ENCODE assay signal across 14 mouse cellular contexts in genomic region chr10:62854992-62855391, GRCm38 (mm10). TPM values are rescaled to one million over a fixed set of nuclear protein-coding genes. Genes with fewer than 3 reads are reported as not detected.
A peak's percentile ranks its signal among the peaks of the same experiment; 100 is the strongest.
DNase-seq lines count a peak whose midpoint lies in the region; ATAC-seq and TF ChIP-seq lines count a peak whose summit lies in the region.
"Had no signal": no experiment of that assay in that cellular context is flagged by ENCODE, and none has a peak within 500 bp of the region (broad histone marks: within the 10 kb centered on the region; RNA-seq: fewer than 3 reads in every experiment).

No protein-coding gene starts in this region.

- no peak overlapping the region for H3K9ac ChIP-seq in ES-Bruce4 (ENCODE audit: low read depth, poor library complexity, severe bottlenecking)
- H3K9ac ChIP-seq in heart, adult 2 months (ENCODE audit: low read depth, low read length), result no peak overlapping the region
- 0 out of 2 replicates have a peak overlapping the region, but pooled peaks have one; percentile 14 for H3K9ac ChIP-seq in kidney, postnatal 0 days (ENCODE audit: low read depth, low read length)
- H3K9ac ChIP-seq: limb, embryonic 13.5 days had no signal

- no peak overlapping the region for H3K4me3 ChIP-seq in ES-Bruce4 (ENCODE audit: low read depth, low read length)
- no peak overlapping the region for H3K4me3 ChIP-seq in heart, adult 2 months
- no peak overlapping the region for H3K4me3 ChIP-seq in kidney, postnatal 0 days (replicated peaks; ENCODE audit: low read depth, low read length)
- no peak overlapping the region for H3K4me3 ChIP-seq in hindbrain, embryonic 10.5 days
- H3K4me3 ChIP-seq: limb, embryonic 13.5 days had no signal

- peak overlapping the region; percentile 29 for H3K27ac ChIP-seq in ES-Bruce4 (ENCODE audit: insufficient read depth, low read length)
- H3K27ac ChIP-seq in heart, adult 2 months, result peak overlapping the region; percentile 57; the same call in 1 of the 2 replicates
- H3K27ac ChIP-seq in kidney, postnatal 0 days, result no peak overlapping the region
- no peak overlapping the region for H3K27ac ChIP-seq in hindbrain, embryonic 10.5 days
- H3K27ac ChIP-seq: limb, embryonic 13.5 days had no signal

- no peak for TF ChIP-seq POLR2A in ES-Bruce4 (IDR thresholded peaks at IDR 0.05; ENCODE audit: insufficient read depth, low read length)
- TF ChIP-seq POLR2A in heart, adult 2 months (IDR thresholded peaks at IDR 0.05; ENCODE audit: insufficient read depth, low read depth, low read length), result no peak

- H3K4me2 ChIP-seq in kidney, postnatal 0 days (ENCODE audit: low read length), result no peak overlapping the region
- H3K4me2 ChIP-seq: limb, embryonic 13.5 days had no signal

- intact Hi-C loops in heart, adult 2 months (cut with DNase I), result no loop called here

- DNase-seq in heart, adult 2 months, result peak in 1 of 2 experiments; percentile 22
- DNase-seq in heart, postnatal 4 days, result peak; percentile 33
- peak; percentile 47 for DNase-seq in kidney, postnatal 0 days (ENCODE audit: low spot score)
- no peak for DNase-seq in urinary bladder, postnatal 10 days (ENCODE audit: low spot score)
- DNase-seq in hindbrain, embryonic 10.5 days (ENCODE audit: low spot score), result no peak
- no peak for DNase-seq in cerebellum, adult 11-12 months
- DNase-seq in c-Kit-positive CD71-positive TER-119-positive erythroid progenitor cells, embryonic 14.5 days (ENCODE audit: low spot score), result no peak
- DNase-seq: adrenal gland, postnatal 25 days; cerebellum, adult 18-20 months; gastrocnemius, postnatal 25 days; right cerebral cortex, postnatal 4 days had no signal

- TF ChIP-seq CTCF in ES-Bruce4 (IDR thresholded peaks at IDR 0.05; ENCODE audit: low read depth, low read length), result no peak
- no peak for TF ChIP-seq CTCF in heart, adult 2 months (IDR thresholded peaks at IDR 0.05)
- TF ChIP-seq CTCF in kidney, postnatal 0 days (IDR thresholded peaks at IDR 0.05; ENCODE audit: low read depth), result no peak

- H3K79me2 ChIP-seq in heart, adult 2 months (replicated peaks; ENCODE audit: control insufficient read depth, insufficient read depth, low read length), result no peaks in the 10 kb centered on the region

- TF ChIP-seq EP300 in ES-Bruce4 (IDR thresholded peaks at IDR 0.05; ENCODE audit: insufficient read depth, low read depth, low read length), result no peak
- peak; percentile 64; the same call in 1 of the 2 replicates for TF ChIP-seq EP300 in heart, adult 2 months (IDR thresholded peaks at IDR 0.05; ENCODE audit: insufficient read depth, low read depth, low read length)

- no peaks in the 10 kb centered on the region for H3K9me3 ChIP-seq in ES-Bruce4 (replicated peaks; ENCODE audit: control insufficient read depth, insufficient read depth, low read length, poor library complexity, severe bottlenecking)
- no peaks in the 10 kb centered on the region for H3K9me3 ChIP-seq in kidney, postnatal 0 days (replicated peaks; ENCODE audit: low read length)
- H3K9me3 ChIP-seq in hindbrain, embryonic 10.5 days, result no peaks in the 10 kb centered on the region
- H3K9me3 ChIP-seq: limb, embryonic 13.5 days had no signal

- WGBS in heart, adult 2 months, result 51% methylated on average over 2 of the region's 2 CpGs
- 33% methylated on average over 2 of the region's 2 CpGs for WGBS in kidney, postnatal 0 days
- WGBS in hindbrain, embryonic 10.5 days, result 71% methylated on average over 2 of the region's 2 CpGs

- H3K36me3 ChIP-seq in ES-Bruce4 (ENCODE audit: control insufficient read depth, insufficient read depth, low read length, poor library complexity, severe bottlenecking), result peaks cover 34% of the 10 kb centered on the region
- H3K36me3 ChIP-seq in heart, adult 2 months (ENCODE audit: control insufficient read depth, insufficient read depth, low read length), result no peaks in the 10 kb centered on the region
- H3K36me3 ChIP-seq in kidney, postnatal 0 days (ENCODE audit: insufficient read depth, low read length), result no peaks in the 10 kb centered on the region
- no peaks in the 10 kb centered on the region for H3K36me3 ChIP-seq in hindbrain, embryonic 10.5 days

- H3K4me1 ChIP-seq in ES-Bruce4 (ENCODE audit: control insufficient read depth, insufficient read depth, low read length), result peaks cover 6% of the 10 kb centered on the region
- H3K4me1 ChIP-seq in heart, adult 2 months (ENCODE audit: control insufficient read depth, insufficient read depth, low read length), result peaks cover 2% of the 10 kb centered on the region; the same call in 1 of the 2 replicates
- H3K4me1 ChIP-seq in kidney, postnatal 0 days (replicated peaks; ENCODE audit: insufficient read depth, low read length), result no peaks in the 10 kb centered on the region
- 0 out of 2 replicates have a peak, but pooled peaks cover 3% of the 10 kb centered on the region for H3K4me1 ChIP-seq in hindbrain, embryonic 10.5 days (replicated peaks)

- ATAC-seq in kidney, postnatal 0 days (replicated peaks; ENCODE audit: low FRiP score, low read depth), result no peak; the same call in 1 of the 2 replicates
- ATAC-seq: inflammation-experienced regulatory T-cells, adult 6 months had no signal

- no peaks in the 10 kb centered on the region for H3K27me3 ChIP-seq in ES-Bruce4 (ENCODE audit: control insufficient read depth, insufficient read depth, low read length, poor library complexity, severe bottlenecking)
- H3K27me3 ChIP-seq in heart, adult 2 months (ENCODE audit: control insufficient read depth, insufficient read depth, low read length), result no peaks in the 10 kb centered on the region
- H3K27me3 ChIP-seq in kidney, postnatal 0 days (ENCODE audit: insufficient read depth, low read length), result no peaks in the 10 kb centered on the region
- H3K27me3 ChIP-seq in hindbrain, embryonic 10.5 days (ENCODE audit: insufficient read depth, poor library complexity, severe bottlenecking), result no peaks in the 10 kb centered on the region
- H3K27me3 ChIP-seq: limb, embryonic 13.5 days had no signal

RNA-seq across cellular contexts. Expression of gene Tet1, which starts 53.8 kb away (rescaled TPM):
- polyA plus RNA-seq in ES-Bruce4 (2011; ENCODE audit: insufficient read depth, insufficient read length, low read depth, missing spikeins), result 231 and 239 TPM in 2 replicates
- 1 to 10 TPM; 5.3 to 6.6 TPM for total RNA-seq in heart, adult 2 months (2021)
- polyA plus RNA-seq in heart, adult 2 months (2012; rRNA removed), result 2.3 and 3.9 TPM in 2 replicates
- total RNA-seq in heart, postnatal 4 days (2021), result 10 to 100 TPM; 27.9 to 29.6 TPM
- 17.3 and 18.0 TPM in 2 replicates for polyA plus RNA-seq in kidney, postnatal 0 days (2015; fragmentation: Nextera tagmentation; extraction: Ambion mirVana)
- polyA plus RNA-seq in hindbrain, embryonic 10.5 days (2016; fragmentation: Nextera tagmentation; extraction: Ambion mirVana), result 26.7 and 27.5 TPM in 2 replicates

Comparison
In these comparisons a context has a peak if more than half of its experiments do, and no peak if none do; other contexts are left out.
1. H3K27ac ChIP-seq: peak in ES-Bruce4 (single experiment) and heart, adult 2 months (single experiment); none in kidney, postnatal 0 days (single experiment) and hindbrain, embryonic 10.5 days (single experiment).
2. DNase-seq: peak in heart, postnatal 4 days (single experiment) and kidney, postnatal 0 days (single experiment); none in urinary bladder, postnatal 10 days (single experiment), hindbrain, embryonic 10.5 days (single experiment), cerebellum, adult 11-12 months (single experiment) and c-Kit-positive CD71-positive TER-119-positive erythroid progenitor cells, embryonic 14.5 days (single experiment).